Mouse (Mus musculus): Measurements from ENCODE around the gene Prkcd.

Gene Prkcd

GRCm38 (mm10) chr14:30625856-30626726 lies at the start of gene Prkcd:
TSS of gene Prkcd (minus strand) at chr14:30626210.
- in situ Hi-C loops (cut with MboI; ENCODE audit: low pct_unique_long_range_greater_than_20kb in 1 of 2, low sequenced_read_pairs in 2 of 2, unreplicated experiment in 1 of 2) = no loop called here

DNA sequence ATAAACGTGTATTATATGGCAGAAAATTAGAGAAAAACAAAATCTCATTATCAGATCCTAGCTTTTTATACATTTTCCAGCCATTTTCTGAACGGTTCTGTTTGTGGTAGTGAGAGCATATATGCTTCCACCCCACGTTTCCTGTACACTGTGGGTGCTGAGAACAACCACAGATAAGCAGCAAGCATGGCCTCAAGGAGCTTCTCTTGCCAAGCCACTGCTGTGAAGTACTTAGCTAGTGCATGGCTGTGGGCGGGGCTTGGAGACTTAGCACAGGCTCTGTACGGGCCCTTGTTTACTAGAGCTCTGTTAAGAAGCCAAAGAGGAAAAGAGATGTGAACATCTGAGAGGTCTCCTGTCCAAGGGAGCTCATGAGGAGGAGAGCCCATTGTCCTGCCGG lies 48.9 kb upstream of the Prkcd start:
- in situ Hi-C loops (cut with MboI; ENCODE audit: low pct_unique_long_range_greater_than_20kb in 1 of 2, low sequenced_read_pairs in 2 of 2, unreplicated experiment in 1 of 2) = loop anchor here (5.0 kb wide), 2 partner anchors 78 to 88 kb away; no protein-coding TSS in a partner anchor

DNA sequence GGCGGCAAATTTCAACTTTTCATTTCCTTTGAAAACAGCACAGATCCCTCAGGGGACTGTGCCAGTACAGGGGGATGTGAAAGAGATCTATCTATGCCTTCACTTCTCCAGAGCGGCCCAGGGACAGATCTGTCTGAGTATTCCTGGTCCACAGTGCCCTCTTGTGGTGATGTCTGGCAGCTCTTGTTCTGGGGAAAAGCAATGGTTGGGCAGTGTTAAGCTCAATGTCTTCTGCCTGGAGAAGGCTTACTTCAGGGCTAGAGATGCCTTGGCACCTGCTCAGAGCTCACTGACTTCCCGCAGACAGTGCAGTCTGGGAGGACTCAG lies 45.9 kb upstream of the Prkcd start:
- in situ Hi-C loops (cut with MboI; ENCODE audit: low pct_unique_long_range_greater_than_20kb in 1 of 2, low sequenced_read_pairs in 2 of 2, unreplicated experiment in 1 of 2) = loop anchor here (5.0 kb wide), 2 partner anchors 75 to 85 kb away; no protein-coding TSS in a partner anchor

DNA sequence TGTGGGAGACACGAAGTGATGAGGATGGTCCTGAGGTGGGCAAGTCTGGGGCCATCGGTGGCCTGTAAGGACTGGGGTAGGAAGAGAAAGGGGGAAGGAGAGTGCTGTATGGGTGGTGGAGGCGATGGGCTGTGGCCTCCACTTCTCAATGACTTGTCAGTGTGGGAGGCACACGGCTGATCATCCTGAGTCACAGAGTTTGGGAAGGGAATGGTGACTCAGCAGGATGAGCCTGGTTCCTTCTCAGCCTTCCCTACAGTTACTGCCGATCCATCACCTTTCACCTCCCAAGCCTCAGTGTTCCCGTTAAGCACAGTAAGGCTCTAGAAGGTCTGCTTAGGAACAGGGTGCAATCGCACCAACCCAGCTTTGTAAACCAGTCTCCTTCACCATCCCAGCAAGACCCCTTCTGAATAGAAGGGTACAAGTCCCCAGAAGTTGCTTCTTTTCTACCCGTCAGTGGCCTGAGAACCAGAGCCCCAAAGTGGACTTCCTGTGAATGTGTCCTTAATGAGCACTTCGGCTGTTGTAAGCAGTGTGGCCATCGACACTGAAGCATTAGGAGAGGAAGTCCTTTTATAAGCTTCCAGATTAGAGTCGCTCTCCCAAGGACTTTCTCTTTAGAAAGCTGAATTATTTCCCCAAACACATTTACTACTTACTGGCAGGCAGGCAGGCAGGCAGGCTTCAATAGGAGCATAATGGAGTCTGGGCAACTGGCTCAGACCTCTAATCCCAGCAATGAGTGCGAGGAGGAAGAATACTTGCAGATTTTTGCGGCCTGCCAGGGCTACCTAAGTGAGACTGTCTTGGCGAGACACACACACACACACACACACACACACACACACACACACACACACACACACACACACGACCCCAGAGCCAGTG lies 45.3 kb upstream of the Prkcd start:
- in situ Hi-C loops (cut with MboI; ENCODE audit: low pct_unique_long_range_greater_than_20kb in 1 of 2, low sequenced_read_pairs in 2 of 2, unreplicated experiment in 1 of 2) = loop anchor here (5.0 kb wide), 2 partner anchors 74 to 84 kb away; no protein-coding TSS in a partner anchor

DNA sequence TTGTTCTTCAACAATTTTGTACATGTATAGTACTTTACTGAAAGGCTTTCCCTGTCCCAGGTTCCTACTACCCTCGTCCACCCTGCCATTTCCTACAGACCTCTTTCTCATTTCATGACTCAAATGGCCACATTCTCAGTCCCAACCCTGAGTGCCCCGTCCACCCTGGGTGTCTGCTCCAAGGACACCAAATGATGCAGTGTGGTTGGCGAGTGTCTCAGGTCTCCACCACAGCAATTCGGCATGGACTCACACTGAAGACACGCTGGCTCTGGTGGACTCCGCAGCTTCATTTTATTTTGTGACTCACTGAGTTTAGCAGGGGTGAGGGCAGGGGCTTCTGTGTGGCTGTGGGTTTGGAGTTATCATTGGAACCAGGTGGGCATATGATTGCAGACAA lies 44.2 kb upstream of the Prkcd start:
- in situ Hi-C loops (cut with MboI; ENCODE audit: low pct_unique_long_range_greater_than_20kb in 1 of 2, low sequenced_read_pairs in 2 of 2, unreplicated experiment in 1 of 2) = loop anchor here (5.0 kb wide), 2 partner anchors 73 to 83 kb away; no protein-coding TSS in a partner anchor

GRCm38 (mm10) chr14:30666604-30667003 lies 40.6 kb upstream of the Prkcd start:
- in situ Hi-C loops (cut with MboI; ENCODE audit: low pct_unique_long_range_greater_than_20kb in 1 of 2, low sequenced_read_pairs in 2 of 2, unreplicated experiment in 1 of 2) = no loop called here

GRCm38 (mm10) chr14:30666061-30666460 lies 40.1 kb upstream of the Prkcd start:
- in situ Hi-C loops (cut with MboI; ENCODE audit: low pct_unique_long_range_greater_than_20kb in 1 of 2, low sequenced_read_pairs in 2 of 2, unreplicated experiment in 1 of 2) = no loop called here

- in situ Hi-C loops (cut with MboI; ENCODE audit: low pct_unique_long_range_greater_than_20kb in 1 of 2, low sequenced_read_pairs in 2 of 2, unreplicated experiment in 1 of 2) = no loop called here
Observed at GRCm38 (mm10) chr14:30655531-30655930, 29.5 kb upstream of the Prkcd start.

DNA sequence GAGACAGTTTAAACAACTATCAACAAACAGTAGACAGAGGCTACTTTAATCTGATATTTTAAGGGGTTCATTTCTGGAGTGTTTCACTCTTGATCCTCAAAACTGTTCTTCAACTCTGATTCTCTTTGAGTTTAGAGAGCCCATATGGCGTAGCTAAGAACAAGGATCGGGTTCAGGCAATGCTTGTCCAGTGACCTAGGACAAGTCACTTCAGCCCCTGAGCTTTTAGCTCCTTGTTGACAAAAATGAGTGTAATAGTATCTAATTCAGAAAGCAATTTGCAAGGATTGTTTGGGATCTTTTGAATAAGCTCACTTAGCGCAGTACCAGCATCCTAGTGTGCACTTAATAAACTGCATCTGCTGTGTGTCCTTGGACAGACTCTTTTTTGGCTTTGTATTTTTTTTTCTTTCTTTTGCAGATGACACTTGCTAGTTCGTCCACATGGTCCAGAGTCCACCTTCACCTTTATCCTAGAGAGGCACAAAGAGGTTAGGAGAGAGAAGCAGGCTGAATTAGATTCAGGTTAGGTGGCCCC lies 28.8 kb upstream of the Prkcd start:
- in situ Hi-C loops (cut with MboI; ENCODE audit: low pct_unique_long_range_greater_than_20kb in 1 of 2, low sequenced_read_pairs in 2 of 2, unreplicated experiment in 1 of 2) = no loop called here

DNA sequence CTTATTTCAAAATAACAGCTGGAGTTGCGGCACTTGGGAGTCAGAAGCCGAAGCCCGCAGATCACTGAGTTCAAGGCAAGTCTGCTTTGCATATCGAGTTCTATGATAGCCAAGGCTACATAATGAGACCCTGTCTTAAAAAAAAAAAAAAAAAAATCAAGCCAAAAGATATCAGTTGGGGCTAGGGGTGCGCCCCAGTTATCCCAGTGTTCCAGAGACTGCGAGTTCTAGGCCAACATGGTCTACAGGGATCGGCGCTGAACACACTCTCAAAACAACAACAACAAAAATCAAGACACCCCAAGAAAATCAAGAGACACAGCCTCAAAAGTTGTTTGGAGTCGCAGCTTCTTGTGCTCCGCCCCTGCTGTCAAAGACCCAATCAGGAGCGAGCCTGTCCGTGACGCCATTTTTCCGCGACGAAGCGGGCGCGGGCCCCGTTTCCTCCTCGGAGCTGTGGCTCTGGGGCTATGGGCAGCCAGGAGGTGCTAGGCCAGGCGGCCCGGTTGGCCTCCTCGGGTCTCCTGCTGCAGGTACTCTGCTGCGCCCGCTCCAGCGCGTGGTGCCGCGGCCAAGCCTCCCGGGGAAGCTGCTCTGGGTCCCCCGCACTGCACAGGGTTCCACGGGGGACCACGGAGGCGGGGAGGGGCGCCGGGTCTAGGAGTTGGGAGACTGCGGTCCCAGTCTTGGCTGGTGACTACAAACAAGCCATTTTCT lies 28.1 kb upstream of the Prkcd start, which contains the start of gene Rft1:
Gene Rft1, plus strand, starts transcription at position 418 of the 717 bp plus-strand sequence.
- in situ Hi-C loops (cut with MboI; ENCODE audit: low pct_unique_long_range_greater_than_20kb in 1 of 2, low sequenced_read_pairs in 2 of 2, unreplicated experiment in 1 of 2) = no loop called here

DNA sequence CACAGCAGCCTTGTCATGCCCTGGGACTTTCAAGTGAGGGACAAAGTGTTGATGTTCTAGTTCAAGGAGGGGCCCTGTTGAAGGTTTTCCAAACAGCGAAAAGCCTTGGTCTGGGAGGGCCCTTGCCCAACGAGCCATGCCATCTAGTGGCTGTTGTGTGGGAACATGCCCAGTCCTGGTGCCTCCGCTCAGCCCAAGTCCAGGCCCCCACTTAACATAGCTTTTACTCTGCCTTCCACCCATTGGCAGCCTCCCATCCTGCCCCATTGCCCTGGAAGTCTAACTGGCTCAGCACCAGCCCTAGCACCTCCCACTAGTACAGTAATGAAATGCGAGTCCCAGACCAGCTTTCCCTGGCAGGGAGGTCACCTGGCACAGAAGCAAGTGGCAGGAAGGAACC lies 25.0 kb upstream of the Prkcd start:
- in situ Hi-C loops (cut with MboI; ENCODE audit: low pct_unique_long_range_greater_than_20kb in 1 of 2, low sequenced_read_pairs in 2 of 2, unreplicated experiment in 1 of 2) = no loop called here

GRCm38 (mm10) chr14:30649745-30650144 lies 23.7 kb upstream of the Prkcd start:
- in situ Hi-C loops (cut with MboI; ENCODE audit: low pct_unique_long_range_greater_than_20kb in 1 of 2, low sequenced_read_pairs in 2 of 2, unreplicated experiment in 1 of 2) = no loop called here

GRCm38 (mm10) chr14:30648478-30648877 lies 22.5 kb upstream of the Prkcd start:
- in situ Hi-C loops (cut with MboI; ENCODE audit: low pct_unique_long_range_greater_than_20kb in 1 of 2, low sequenced_read_pairs in 2 of 2, unreplicated experiment in 1 of 2) = no loop called here

DNA sequence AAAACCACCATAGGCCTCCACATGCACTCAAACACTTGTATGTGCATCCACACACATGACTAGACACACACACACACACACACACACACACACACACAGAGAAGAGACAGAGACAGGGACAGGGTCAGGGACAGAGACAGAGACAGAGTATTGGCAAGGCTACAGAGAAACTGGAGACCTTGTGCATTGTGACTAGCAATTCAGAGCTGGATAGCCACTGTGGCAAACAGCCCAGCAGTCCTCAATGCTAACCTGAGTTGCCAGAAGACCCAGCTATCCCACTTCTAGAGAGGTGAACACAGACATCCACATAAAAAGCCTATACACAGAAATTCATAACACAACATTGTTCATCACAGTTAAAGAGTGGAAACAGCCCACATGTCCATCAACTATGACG lies 20.5 kb upstream of the Prkcd start:
- in situ Hi-C loops (cut with MboI; ENCODE audit: low pct_unique_long_range_greater_than_20kb in 1 of 2, low sequenced_read_pairs in 2 of 2, unreplicated experiment in 1 of 2) = no loop called here

DNA sequence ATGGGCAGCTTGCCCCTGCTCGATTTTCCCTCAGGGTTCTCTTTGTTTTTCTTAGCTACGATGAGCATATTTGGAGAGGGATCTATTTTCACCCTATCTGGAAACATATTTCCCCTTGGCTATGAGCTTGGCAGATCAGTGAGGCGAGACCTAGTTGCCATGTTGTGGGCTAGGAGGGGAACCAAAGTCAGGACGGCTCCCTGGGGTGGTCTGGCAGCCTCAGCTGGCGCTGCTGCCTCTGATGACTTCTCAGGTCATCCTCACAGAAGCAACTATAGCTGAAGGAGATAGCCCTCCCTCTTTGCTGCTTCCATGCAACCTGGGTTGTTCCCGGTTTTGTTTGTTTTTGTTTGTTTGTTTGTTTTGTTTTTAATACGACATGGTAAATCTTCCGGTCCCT lies 19.1 kb upstream of the Prkcd start:
- in situ Hi-C loops (cut with MboI; ENCODE audit: low pct_unique_long_range_greater_than_20kb in 1 of 2, low sequenced_read_pairs in 2 of 2, unreplicated experiment in 1 of 2) = no loop called here

GRCm38 (mm10) chr14:30644026-30644425 lies 18.0 kb upstream of the Prkcd start:
- in situ Hi-C loops (cut with MboI; ENCODE audit: low pct_unique_long_range_greater_than_20kb in 1 of 2, low sequenced_read_pairs in 2 of 2, unreplicated experiment in 1 of 2) = no loop called here

DNA sequence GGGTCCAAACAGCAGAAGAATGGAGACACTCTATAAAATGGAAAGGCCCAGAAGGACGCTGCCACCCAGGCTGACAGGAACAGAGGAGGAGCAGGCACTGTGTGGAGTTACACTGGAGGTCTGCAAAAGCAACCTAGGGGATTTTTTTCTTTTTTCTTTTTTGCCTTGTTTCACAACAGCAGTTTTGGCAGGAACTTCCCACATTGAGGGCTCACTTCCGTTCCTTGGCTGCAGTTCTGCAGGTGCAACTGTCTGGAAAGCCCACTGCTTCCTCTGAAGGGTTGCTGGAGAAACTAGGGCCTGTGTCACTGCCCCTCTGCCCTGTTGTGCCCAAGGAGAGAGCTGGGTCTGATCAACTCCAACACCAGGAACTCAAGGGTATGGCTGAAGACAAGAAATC lies 15.7 kb upstream of the Prkcd start:
- in situ Hi-C loops (cut with MboI; ENCODE audit: low pct_unique_long_range_greater_than_20kb in 1 of 2, low sequenced_read_pairs in 2 of 2, unreplicated experiment in 1 of 2) = no loop called here

DNA sequence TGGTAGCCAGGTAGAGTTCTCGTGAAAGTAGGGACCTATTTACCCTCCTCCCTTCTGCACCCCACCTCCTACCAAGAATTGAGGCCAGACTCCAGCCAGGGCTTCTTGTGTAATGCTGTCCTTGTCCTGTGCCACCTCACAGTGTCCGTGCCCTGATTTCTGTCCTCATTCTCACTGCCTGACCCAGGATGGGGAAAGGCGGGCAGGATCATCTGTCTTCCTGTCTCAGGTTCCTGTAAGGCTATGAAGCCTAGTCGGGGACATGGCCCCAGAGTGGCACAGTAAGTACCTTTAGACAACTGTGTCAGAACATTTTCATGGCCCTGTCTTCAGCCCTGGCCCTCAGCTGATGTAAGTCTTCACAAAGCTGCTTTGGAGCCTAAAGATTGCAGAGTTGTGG lies 12.7 kb upstream of the Prkcd start:
- in situ Hi-C loops (cut with MboI; ENCODE audit: low pct_unique_long_range_greater_than_20kb in 1 of 2, low sequenced_read_pairs in 2 of 2, unreplicated experiment in 1 of 2) = no loop called here

Data from mouse embryonic stem cell (cell line).